Mouse (Mus musculus): Measurements from ENCODE around the gene Pcbp4. TPM values are rescaled to one million over a fixed set of nuclear protein-coding genes. Genes with fewer than 3 reads are reported as not detected.
A peak's percentile ranks its signal among the peaks of the same experiment; 100 is the strongest.

The Pcbp4 gene
- polyA plus RNA-seq, 1 experiment from 2014 or later = 117 TPM

- Histone ChIP-seq H3K9me3 (replicated peaks) (no peaks in the 10 kb centered on the region), H3K4me2 (replicated peaks) (no peak overlapping the region), H3K27me3 (no peaks in the 10 kb centered on the region), H3K4me3 (replicated peaks) (no peak overlapping the region), H3K4me1 (peaks cover 42% of the 10 kb centered on the region), H3K36me3 (peaks cover 9% of the 10 kb centered on the region; the same call in 1 of the 2 replicates), H3K9ac (no peak overlapping the region), H3K27ac (replicated peaks) (no peak overlapping the region)
- 63% methylated on average over 4 of the region's 4 CpGs for WGBS
- no peak for ATAC-seq (ENCODE audit: insufficient number of reproducible peaks, low FRiP score, low TSS enrichment, low read depth)
These were observed 8.3 kb upstream of the Pcbp4 start for GRCm38 (mm10) chr9:106444836-106445235.

DNA sequence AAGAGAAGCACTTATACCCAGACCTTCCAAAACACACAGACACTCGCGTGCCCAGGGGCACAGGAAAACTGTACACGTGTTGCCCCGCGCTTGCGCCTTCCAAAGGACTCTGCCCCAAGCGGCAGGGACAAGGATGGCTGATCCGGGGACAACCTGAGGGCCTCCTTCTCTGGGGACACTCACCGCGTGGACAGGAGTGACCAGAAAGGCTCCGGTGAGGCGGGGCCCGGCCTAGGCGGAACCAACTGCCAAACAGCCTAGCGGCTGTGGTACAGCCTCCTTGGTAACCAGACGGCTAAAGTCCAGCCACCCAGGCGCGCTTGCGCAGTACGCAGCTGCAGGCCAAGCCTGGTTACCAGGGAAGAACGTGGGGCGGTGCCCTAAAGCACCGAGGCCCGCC is 5.7 kb upstream of the Pcbp4 start, which contains the start of the genes Abhd14b and Abhd14a:
Gene Abhd14b (plus strand): TSS at position 112 of the 400 bp plus-strand sequence.
Gene Abhd14a (minus strand): TSS at position 331 of the 400 bp plus-strand sequence.
- ATAC-seq (ENCODE audit: insufficient number of reproducible peaks, low FRiP score, low TSS enrichment, low read depth) = peak; percentile 89
- WGBS = under 1% methylated on average over 24 of the region's 24 CpGs
- H3K4me1 ChIP-seq = peaks cover 67% of the 10 kb centered on the region

GRCm38 (mm10) chr9:106447951-106448350 is 5.1 kb upstream of the Pcbp4 start:
- Histone ChIP-seq H3K9me3 (replicated peaks) (no peaks in the 10 kb centered on the region), H3K4me2 (replicated peaks) (peak overlapping the region; percentile 78), H3K4me3 (replicated peaks) (peak overlapping the region; percentile 67), H3K27ac (replicated peaks) (peak overlapping the region; percentile 85), H3K36me3 (no peaks in the 10 kb centered on the region), H3K4me1 (peaks cover 73% of the 10 kb centered on the region), H3K9ac (no peak overlapping the region), H3K27me3 (no peaks in the 10 kb centered on the region)
- 30% methylated on average over 9 of the region's 9 CpGs for WGBS
- ATAC-seq (ENCODE audit: insufficient number of reproducible peaks, low FRiP score, low TSS enrichment, low read depth) = 0 out of 2 replicates have a peak, but pooled peaks have one; percentile 2

More for the DNA sequence above, 5.7 kb upstream of the Pcbp4 start, which contains the start of the genes Abhd14b and Abhd14a:
- H3K27me3 ChIP-seq = no peaks in the 10 kb centered on the region
- H3K9ac ChIP-seq = peak within 1 kb of the TSS; percentile 65
- no peaks in the 10 kb centered on the region for H3K36me3 ChIP-seq
- peak within 1 kb of the TSS; percentile 67 for H3K4me3 ChIP-seq (replicated peaks)
- peak within 1 kb of the TSS; percentile 85 for H3K27ac ChIP-seq (replicated peaks)
- H3K4me2 ChIP-seq (replicated peaks) = peak within 1 kb of the TSS; percentile 78
- H3K9me3 ChIP-seq (replicated peaks) = no peaks in the 10 kb centered on the region

- ATAC-seq (ENCODE audit: insufficient number of reproducible peaks, low FRiP score, low TSS enrichment, low read depth) = peak; percentile 50; the same call in 1 of the 2 replicates
- Histone ChIP-seq H3K4me3 (replicated peaks) (peak overlapping the region; percentile 67), H3K9ac (peak overlapping the region; percentile 65), H3K4me1 (peaks cover 78% of the 10 kb centered on the region), H3K36me3 (no peaks in the 10 kb centered on the region), H3K9me3 (replicated peaks) (no peaks in the 10 kb centered on the region), H3K4me2 (replicated peaks) (peak overlapping the region; percentile 78), H3K27me3 (no peaks in the 10 kb centered on the region), H3K27ac (replicated peaks) (peak overlapping the region; percentile 85)
- 1% methylated on average over 23 of the region's 23 CpGs for WGBS
These were observed 4.5 kb upstream of the Pcbp4 start for GRCm38 (mm10) chr9:106448498-106449031.

- Histone ChIP-seq H3K4me1 (peaks cover 88% of the 10 kb centered on the region), H3K9ac (peak overlapping the region; percentile 15)
- 81% methylated on average over 8 of the region's 8 CpGs for WGBS
These were observed 3.1 kb upstream of the Pcbp4 start for GRCm38 (mm10) chr9:106449947-106450346.

DNA sequence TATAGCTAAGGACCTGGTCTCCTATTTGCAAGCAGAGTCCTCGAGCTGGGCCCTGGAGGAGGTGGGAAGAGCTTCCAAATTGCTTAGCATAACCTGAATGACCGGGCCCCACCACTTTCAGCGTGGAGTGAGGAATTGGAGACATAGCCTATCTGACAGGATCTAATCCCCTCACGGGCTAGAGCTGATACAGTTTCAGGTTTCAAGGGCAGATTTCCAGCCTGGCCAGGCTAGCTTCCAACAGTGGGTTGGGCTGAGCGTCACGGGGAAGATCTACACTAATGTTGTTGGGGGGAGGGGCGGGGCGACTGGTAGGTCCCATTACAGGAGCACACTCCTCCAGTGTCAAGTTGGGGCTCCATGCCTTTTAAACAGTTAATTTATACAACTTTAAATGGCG is 2.4 kb upstream of the Pcbp4 start:
- Histone ChIP-seq H3K9ac (no peak overlapping the region), H3K4me1 (peaks cover 89% of the 10 kb centered on the region), H3K27me3 (no peaks in the 10 kb centered on the region), H3K4me3 (replicated peaks) (no peak overlapping the region; the same call in 1 of the 2 replicates), H3K27ac (replicated peaks) (peak overlapping the region; percentile 66; the same call in 1 of the 2 replicates), H3K4me2 (replicated peaks) (peak overlapping the region; percentile 28), H3K9me3 (replicated peaks) (no peaks in the 10 kb centered on the region), H3K36me3 (no peaks in the 10 kb centered on the region)
- WGBS = 7% methylated on average over 9 of the region's 9 CpGs
- ATAC-seq (ENCODE audit: insufficient number of reproducible peaks, low FRiP score, low TSS enrichment, low read depth) = no peak

More at GRCm38 (mm10) chr9:106449947-106450346, 3.1 kb upstream of the Pcbp4 start:
- Histone ChIP-seq H3K27ac (replicated peaks) (peak overlapping the region; percentile 66; the same call in 1 of the 2 replicates), H3K4me2 (replicated peaks) (peak overlapping the region; percentile 28; the same call in 1 of the 2 replicates), H3K4me3 (replicated peaks) (no peak overlapping the region), H3K9me3 (replicated peaks) (no peaks in the 10 kb centered on the region), H3K36me3 (no peaks in the 10 kb centered on the region), H3K27me3 (no peaks in the 10 kb centered on the region)
- no peak for ATAC-seq (ENCODE audit: insufficient number of reproducible peaks, low FRiP score, low TSS enrichment, low read depth)

DNA sequence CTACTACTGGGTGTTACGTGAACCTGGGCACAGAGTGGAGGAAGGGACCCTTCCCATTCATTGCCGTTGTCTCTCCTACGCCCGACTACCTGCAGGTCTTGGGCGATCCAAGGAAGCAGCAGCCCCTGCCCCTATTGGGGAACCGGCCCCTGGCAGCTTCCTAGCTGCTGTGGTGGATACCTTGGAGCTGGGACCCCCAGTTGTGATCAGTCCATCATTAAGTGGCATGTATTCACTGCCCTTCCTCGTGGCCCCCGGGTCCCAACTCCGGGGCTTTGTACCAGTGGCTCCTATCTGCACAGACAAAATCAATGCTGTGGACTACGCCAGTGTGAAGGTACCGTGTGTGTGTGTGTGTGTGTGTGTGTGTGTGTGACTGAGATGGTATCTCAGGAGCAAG is 1.8 kb upstream of the Pcbp4 start:
- no peak overlapping the region for H3K4me3 ChIP-seq (replicated peaks)
- peaks cover 89% of the 10 kb centered on the region for H3K4me1 ChIP-seq
- H3K36me3 ChIP-seq = no peaks in the 10 kb centered on the region
- ATAC-seq (ENCODE audit: insufficient number of reproducible peaks, low FRiP score, low TSS enrichment, low read depth) = no peak
- H3K9ac ChIP-seq = no peak overlapping the region
- H3K27me3 ChIP-seq = no peaks in the 10 kb centered on the region
- no peak overlapping the region for H3K27ac ChIP-seq (replicated peaks)
- H3K4me2 ChIP-seq (replicated peaks) = peak overlapping the region; percentile 28; the same call in 1 of the 2 replicates
- no peaks in the 10 kb centered on the region for H3K9me3 ChIP-seq (replicated peaks)
- 72% methylated on average over 11 of the region's 11 CpGs for WGBS

DNA sequence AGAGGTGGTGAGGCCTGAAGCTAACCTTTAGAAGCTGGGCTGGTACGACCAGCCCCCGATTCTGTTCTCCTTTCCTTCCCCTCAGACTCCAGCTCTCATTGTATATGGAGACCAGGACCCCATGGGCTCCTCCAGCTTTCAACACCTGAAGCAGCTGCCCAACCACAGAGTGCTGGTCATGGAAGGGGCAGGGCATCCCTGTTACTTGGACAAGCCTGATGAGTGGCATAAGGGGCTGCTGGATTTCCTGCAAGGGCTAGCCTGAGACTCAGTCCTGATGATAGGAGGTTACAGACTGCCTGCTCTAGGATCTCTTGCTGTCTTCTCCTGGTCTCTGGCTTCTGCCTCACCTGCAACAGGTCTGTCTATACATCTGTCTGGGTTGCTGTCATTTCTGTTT is 1.2 kb upstream of the Pcbp4 start:
- Histone ChIP-seq H3K9ac (no peak overlapping the region), H3K9me3 (replicated peaks) (no peaks in the 10 kb centered on the region), H3K36me3 (no peaks in the 10 kb centered on the region), H3K4me1 (peaks cover 89% of the 10 kb centered on the region), H3K4me2 (replicated peaks) (no peak overlapping the region), H3K27me3 (no peaks in the 10 kb centered on the region), H3K4me3 (replicated peaks) (no peak overlapping the region), H3K27ac (replicated peaks) (no peak overlapping the region)
- no peak for ATAC-seq (ENCODE audit: insufficient number of reproducible peaks, low FRiP score, low TSS enrichment, low read depth)
- 49% methylated on average over 2 of the region's 2 CpGs for WGBS

DNA sequence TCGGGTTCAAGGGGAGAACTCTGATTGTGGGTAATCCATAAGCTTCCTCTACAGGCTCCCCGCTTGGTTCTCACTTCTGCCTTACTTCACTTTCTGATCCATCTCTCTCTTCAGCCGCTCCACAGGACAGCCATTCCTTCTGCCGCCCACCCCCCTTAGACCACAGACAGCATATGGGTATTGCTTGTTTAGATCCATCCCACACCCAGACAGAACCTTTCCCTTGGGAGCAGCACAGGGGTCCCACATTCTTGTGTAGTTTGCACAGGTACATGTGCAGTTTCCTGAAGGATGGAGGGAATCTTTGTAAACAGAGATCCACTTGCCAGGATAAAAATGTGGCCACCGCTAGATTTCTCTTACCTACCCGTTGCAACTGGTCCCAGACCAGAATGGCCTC is 740 bp upstream of the Pcbp4 start:
- Histone ChIP-seq H3K4me3 (replicated peaks) (0 out of 2 replicates have a peak overlapping the region, but pooled peaks have one; percentile 70), H3K27ac (replicated peaks) (no peak overlapping the region), H3K4me1 (peaks cover 91% of the 10 kb centered on the region), H3K9me3 (replicated peaks) (no peaks in the 10 kb centered on the region), H3K27me3 (no peaks in the 10 kb centered on the region), H3K9ac (no peak overlapping the region), H3K36me3 (no peaks in the 10 kb centered on the region), H3K4me2 (replicated peaks) (no peak overlapping the region)
- no peak for ATAC-seq (ENCODE audit: insufficient number of reproducible peaks, low FRiP score, low TSS enrichment, low read depth)
- 33% methylated on average over 6 of the region's 6 CpGs for WGBS

DNA sequence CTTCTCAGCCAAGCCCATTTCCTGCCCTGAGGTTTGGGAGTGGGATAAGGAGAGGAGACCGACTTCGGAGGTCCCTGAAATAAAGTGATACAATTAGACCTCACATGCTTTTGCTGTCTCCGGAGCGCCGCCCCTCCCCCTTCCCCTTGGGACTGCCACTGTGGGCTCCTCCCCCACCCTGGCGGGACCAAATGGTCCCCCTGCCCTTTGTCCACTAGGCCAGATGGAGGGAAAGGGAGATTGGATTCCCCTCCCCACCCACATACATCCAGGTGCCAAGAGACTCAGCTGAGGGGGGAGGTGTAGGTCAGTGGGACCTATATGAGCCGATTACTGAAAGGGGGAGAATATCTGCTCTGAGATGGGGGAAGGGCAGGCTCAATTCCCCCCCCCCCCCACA is 270 bp upstream of the Pcbp4 start:
- H3K36me3 ChIP-seq = no peaks in the 10 kb centered on the region
- peak overlapping the region; percentile 89 for H3K4me2 ChIP-seq (replicated peaks)
- 0 out of 2 replicates have a peak overlapping the region, but pooled peaks have one; percentile 90 for H3K27ac ChIP-seq (replicated peaks)
- WGBS = 2% methylated on average over 6 of the region's 7 CpGs
- peak overlapping the region; percentile 70 for H3K4me3 ChIP-seq (replicated peaks)
- no peaks in the 10 kb centered on the region for H3K9me3 ChIP-seq (replicated peaks)
- no peak for ATAC-seq (ENCODE audit: insufficient number of reproducible peaks, low FRiP score, low TSS enrichment, low read depth)
- no peak overlapping the region for H3K9ac ChIP-seq
- H3K4me1 ChIP-seq = peaks cover 92% of the 10 kb centered on the region
- H3K27me3 ChIP-seq = no peaks in the 10 kb centered on the region

GRCm38 (mm10) chr9:106454071-106454761 is 1.1 kb downstream of the Pcbp4 start:
- Histone ChIP-seq H3K27ac (replicated peaks) (peak overlapping the region; percentile 90), H3K4me1 (peaks cover 84% of the 10 kb centered on the region), H3K4me2 (replicated peaks) (peak overlapping the region; percentile 89), H3K4me3 (replicated peaks) (peak overlapping the region; percentile 70), H3K36me3 (no peaks in the 10 kb centered on the region), H3K27me3 (no peaks in the 10 kb centered on the region), H3K9ac (peak overlapping the region; percentile 60), H3K9me3 (replicated peaks) (no peaks in the 10 kb centered on the region)
- ATAC-seq (ENCODE audit: insufficient number of reproducible peaks, low FRiP score, low TSS enrichment, low read depth) = peak; percentile 13; the same call in 1 of the 2 replicates
- 2% methylated on average over 19 of the region's 20 CpGs for WGBS
